Mouse (Mus musculus) CD4-positive naive resting alpha-beta T cell, adult 57 days (primary cell): ENCODE measurements around the gene Olfr1289. TPM values are rescaled to one million over a fixed set of nuclear protein-coding genes. Genes with fewer than 3 reads are reported as not detected.

Experiments used
- total RNA-seq: library from RNA; stranded (reverse); gene quantifications from one replicate; pipeline ENCODE4 v1.2.4, GENCODE M21; 2023

Gene Olfr1289
- total RNA-seq: not detected

DNA sequence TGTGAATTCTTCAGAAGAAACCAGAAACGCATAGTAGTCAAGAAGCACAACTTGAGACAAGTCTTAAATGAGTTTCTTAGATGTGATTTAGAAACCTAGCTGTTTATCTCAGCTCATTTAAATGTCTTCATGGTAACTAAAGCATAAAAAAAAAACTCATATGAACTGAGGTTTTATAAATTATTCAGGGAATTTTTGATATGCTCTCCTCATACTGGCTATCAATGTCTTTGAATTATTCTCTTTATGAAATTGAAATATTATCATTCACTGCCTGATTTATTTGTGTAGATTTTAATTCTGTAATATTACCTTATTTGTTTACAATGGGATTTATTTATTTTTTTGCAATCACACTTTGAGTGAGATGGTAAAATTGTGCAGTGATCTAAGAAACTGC, at the start of gene Olfr1289:
TSS of gene Olfr1289 (plus strand) at position 301 of the 400 bp plus-strand sequence.

DNA sequence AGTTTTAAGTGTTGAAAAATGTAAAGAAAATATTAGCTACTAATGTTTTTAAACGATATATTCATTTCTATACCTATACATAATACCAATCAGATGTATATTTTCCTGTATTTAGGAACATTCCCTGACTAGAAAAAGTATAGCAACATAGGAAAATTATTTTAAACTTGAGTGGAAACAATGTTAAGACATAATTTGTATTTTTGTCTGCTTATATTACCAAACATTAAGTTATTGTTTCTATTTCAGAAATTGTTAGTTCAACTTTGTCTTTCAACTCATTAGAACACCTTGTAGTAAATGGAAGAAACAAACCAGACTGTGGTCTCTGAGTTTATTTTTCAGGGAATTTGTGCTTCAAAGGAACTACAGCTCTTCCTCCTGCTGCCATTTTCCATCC, 31.8 kb upstream of the Olfr1289 start, which contains the start of gene Olfr1287:
TSS of gene Olfr1287 (plus strand) at position 301 of the 400 bp plus-strand sequence.

DNA sequence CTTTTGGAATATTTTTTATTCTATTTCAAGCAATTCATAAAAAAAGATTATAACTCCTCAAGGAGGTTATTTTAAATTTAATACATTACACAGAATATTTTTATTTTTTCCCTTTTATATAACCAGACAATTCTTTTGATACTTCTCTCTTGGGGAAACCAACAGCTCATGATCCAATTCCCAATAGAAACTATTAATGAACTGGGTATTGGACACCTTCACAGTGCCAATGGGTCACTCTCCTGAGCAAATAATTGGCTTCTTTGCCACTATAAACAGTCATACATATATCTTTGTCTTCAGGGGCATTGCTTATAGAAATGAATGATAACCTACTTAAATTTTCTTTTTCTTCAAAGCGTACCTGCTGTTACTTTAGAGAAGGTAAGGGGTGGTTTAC, 6.8 kb upstream of the Olfr1289 start, which contains the start of gene Olfr1288:
TSS of gene Olfr1288 (plus strand) at position 301 of the 400 bp plus-strand sequence.

DNA sequence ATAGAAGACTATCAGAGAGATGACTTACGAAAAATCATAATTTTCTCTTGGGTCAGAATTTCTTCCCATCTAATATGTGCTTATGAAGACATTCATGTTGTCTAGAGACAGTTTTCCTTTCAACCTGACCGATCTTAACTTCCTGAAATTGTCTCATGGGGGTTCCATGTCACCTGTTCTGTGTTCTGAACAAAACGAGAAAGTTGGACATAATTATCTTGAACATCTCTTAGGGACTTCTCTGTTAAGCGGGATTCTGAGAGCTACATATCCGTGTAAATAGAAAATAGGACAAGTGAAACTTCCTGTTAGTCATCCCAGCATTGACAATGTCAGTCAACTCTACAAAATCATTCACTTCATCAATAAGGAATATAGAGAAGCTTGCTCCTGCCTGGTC, 13.1 kb downstream of the Olfr1289 start, which contains the start of gene Olfr1290:
TSS of gene Olfr1290 (minus strand) at position 101 of the 400 bp plus-strand sequence.

DNA sequence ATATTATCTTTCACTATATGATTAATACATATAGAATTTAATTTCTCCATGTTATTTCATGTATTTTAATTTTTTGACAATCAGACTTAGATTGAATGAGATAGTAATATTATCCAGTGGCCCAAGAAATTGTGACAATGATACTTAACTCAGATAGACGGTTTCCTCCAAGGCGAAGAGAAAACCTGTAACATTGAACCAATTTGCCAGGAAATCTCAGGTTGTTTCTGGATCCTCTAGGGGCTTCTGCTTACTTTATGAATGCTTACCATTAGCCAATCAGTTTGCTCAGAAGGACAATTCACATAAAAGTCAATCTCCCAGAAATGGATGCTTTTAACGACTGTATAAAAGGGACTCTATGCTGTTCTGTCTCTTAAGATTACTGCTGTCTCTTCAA, 16.3 kb downstream of the Olfr1289 start, which contains the start of gene Olfr1291-ps1:
TSS of gene Olfr1291-ps1 (plus strand) at position 301 of the 400 bp plus-strand sequence.

DNA sequence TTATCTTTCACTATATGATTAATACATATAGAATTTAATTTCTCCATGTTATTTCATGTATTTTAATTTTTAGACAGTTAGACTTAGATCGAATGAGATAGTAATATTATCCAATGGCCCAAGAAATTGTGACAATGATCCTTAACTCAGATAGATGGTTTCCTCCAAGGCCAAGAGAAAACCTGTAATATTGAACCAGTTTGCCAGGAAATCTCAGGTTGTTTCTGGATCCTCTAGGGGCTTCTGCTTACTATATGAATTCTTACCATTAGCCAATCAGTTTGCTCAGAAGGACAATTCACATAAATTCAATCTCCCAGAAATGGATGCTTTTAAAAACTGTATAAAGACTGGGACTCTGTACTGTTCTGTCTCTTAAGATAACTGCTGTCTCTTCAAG, 44.3 kb downstream of the Olfr1289 start, which contains the start of gene Olfr1293-ps:
TSS of gene Olfr1293-ps (plus strand) at position 301 of the 400 bp plus-strand sequence.

Other genes with a start within 250 kb of the Olfr1289 start
- gene Olfr1275, start 245.5 kb upstream of the Olfr1289 start, total RNA-seq: not detected
- not detected for gene Olfr1276, start 226.3 kb upstream of the Olfr1289 start, total RNA-seq
- not detected for gene Olfr1277, start 206.7 kb upstream of the Olfr1289 start, total RNA-seq
- gene Olfr1278, start 190.7 kb upstream of the Olfr1289 start, total RNA-seq: not detected
- gene Olfr1279, start 180.2 kb upstream of the Olfr1289 start, total RNA-seq: not detected
- not detected for gene Olfr1280, start 166.8 kb upstream of the Olfr1289 start, total RNA-seq
- not detected for gene Olfr1281, start 154.3 kb upstream of the Olfr1289 start, total RNA-seq
- gene Olfr1282, start 144.7 kb upstream of the Olfr1289 start, total RNA-seq: not detected
- gene Olfr1283, start 114.0 kb upstream of the Olfr1289 start, total RNA-seq: not detected
- gene Olfr1284, start 105.3 kb upstream of the Olfr1289 start, total RNA-seq: not detected
- not detected for gene Olfr1286, start 57.7 kb upstream of the Olfr1289 start, total RNA-seq
- not detected for gene Olfr1287, start 31.7 kb upstream of the Olfr1289 start, total RNA-seq
- gene Olfr1288, start 6.7 kb upstream of the Olfr1289 start, total RNA-seq: not detected
- gene Olfr1290, start 13.0 kb downstream of the Olfr1289 start, total RNA-seq: not detected
- not detected for gene Olfr1291-ps1, start 16.4 kb downstream of the Olfr1289 start, total RNA-seq
- not detected for gene Olfr1293-ps, start 44.4 kb downstream of the Olfr1289 start, total RNA-seq
- not detected for gene Olfr1294, start 59.5 kb downstream of the Olfr1289 start, total RNA-seq
- not detected for gene Olfr1295, start 88.9 kb downstream of the Olfr1289 start, total RNA-seq
- gene Olfr1297, start 145.7 kb downstream of the Olfr1289 start, total RNA-seq: not detected
- gene Olfr1298, start 168.4 kb downstream of the Olfr1289 start, total RNA-seq: not detected
- not detected for gene Olfr1299, start 180.6 kb downstream of the Olfr1289 start, total RNA-seq